Mouse (Mus musculus): ENCODE measurements around the gene Trafd1. TPM values are rescaled to one million over a fixed set of nuclear protein-coding genes. Genes with fewer than 3 reads are reported as not detected.

Gene Trafd1
- polyA plus RNA-seq, 1 experiment: 29.3 TPM

DNA sequence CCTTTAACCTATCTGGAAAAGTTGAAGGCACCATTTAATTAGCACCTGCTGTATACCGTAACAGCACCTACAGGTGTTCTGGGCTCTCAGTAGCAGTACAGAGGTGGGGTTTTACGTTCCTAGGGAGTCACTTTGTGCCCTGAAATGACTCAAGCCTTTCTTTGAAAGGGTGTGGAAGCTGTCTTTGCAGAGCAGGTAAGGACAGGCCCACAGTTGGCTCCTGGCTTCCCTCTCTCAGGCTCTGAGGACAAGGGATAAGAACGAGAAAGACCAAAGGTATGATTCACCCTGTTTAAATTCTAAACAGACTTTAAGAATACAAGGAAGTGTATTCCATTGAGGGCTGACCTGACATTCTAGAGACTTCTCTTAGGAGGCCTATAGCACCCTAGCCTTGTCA lies 8.0 kb upstream of the Trafd1 start:
- Histone ChIP-seq H3K79me2 (ENCODE audit: control insufficient read depth, insufficient read depth) (peaks cover 4% of the 10 kb centered on the region), H3K36me3 (ENCODE audit: control insufficient read depth, insufficient read depth) (no peaks in the 10 kb centered on the region), H3K4me2 (ENCODE audit: low read depth) (no peak overlapping the region), H3K4me3 (no peak overlapping the region), H3K27me3 (ENCODE audit: control insufficient read depth, insufficient read depth, insufficient read length) (no peaks in the 10 kb centered on the region), H3ac (ENCODE audit: control insufficient read depth, insufficient read length) (no peak overlapping the region)
- no peak for TF ChIP-seq USF1 (IDR thresholded peaks at IDR 0.05; ENCODE audit: low read depth)
- no peak for TF ChIP-seq MYOG (IDR thresholded peaks at IDR 0.05; ENCODE audit: control insufficient read depth in 1 of 3, insufficient read depth in 1 of 3, insufficient read length in 2 of 3, low read depth in 2 of 3)
- no peak for TF ChIP-seq TCF3 (IDR thresholded peaks at IDR 0.05; ENCODE audit: insufficient read length, low read depth)
- TF ChIP-seq SRF (IDR thresholded peaks at IDR 0.05; ENCODE audit: control insufficient read depth, insufficient read length, low read depth): no peak
- no peak for TF ChIP-seq MAX (IDR thresholded peaks at IDR 0.05; ENCODE audit: low read depth)
- TF ChIP-seq POLR2A (IDR thresholded peaks at IDR 0.05; ENCODE audit: insufficient read length, low read depth): no peak
- no peak for TF ChIP-seq CEBPB (IDR thresholded peaks at IDR 0.05; ENCODE audit: insufficient read depth, poor library complexity, severe bottlenecking)
- no peak for TF ChIP-seq REST (IDR thresholded peaks at IDR 0.05; ENCODE audit: insufficient read depth, insufficient read length)
- TF ChIP-seq E2F4 (IDR thresholded peaks at IDR 0.05; ENCODE audit: insufficient read depth): no peak
- TF ChIP-seq MYOD1 (IDR thresholded peaks at IDR 0.05; ENCODE audit: control insufficient read depth in 1 of 3, insufficient read length in 2 of 3, low read depth in 2 of 3): no peak
- no peak for TF ChIP-seq TCF12 (IDR thresholded peaks at IDR 0.05; ENCODE audit: insufficient read depth, poor library complexity, severe bottlenecking)
- TF ChIP-seq POLR2AphosphoS2 (IDR thresholded peaks at IDR 0.05; ENCODE audit: insufficient read length, low read depth): no peak

DNA sequence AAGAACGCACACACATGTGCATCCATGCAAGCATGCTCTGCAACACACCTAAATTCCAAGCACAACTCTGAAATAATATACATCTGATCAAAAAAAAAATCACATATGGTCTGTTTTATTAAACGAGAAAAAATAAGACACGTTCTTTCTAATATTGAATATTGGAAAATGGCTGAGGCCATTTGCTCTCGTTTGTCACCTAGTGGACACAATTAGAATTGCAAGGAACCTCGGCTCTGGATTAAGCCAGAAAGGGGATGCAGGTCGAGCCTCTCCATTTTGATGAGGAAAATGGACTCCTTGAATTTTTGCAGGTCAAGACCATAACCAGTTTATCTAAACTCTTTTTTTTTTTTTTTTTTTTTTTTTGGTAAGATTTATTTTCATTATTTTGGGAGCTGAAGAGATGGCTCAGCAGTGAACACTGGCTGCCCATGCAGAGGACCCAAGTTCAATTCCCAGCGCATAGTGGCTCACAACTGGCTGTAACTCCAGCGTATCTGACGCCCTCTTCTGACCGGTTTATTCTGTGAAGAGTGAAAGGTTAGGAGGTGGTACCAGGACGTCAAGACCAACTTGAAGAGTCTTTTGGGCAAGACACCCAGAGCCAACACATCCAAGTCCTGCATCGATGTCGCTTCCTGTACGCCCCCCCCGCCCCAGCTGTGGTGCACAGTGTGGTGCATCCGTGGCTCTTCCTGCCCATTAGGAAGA lies 7.4 kb upstream of the Trafd1 start:
- no peak overlapping the region for H3K4me2 ChIP-seq (ENCODE audit: low read depth)
- H3K27me3 ChIP-seq (ENCODE audit: control insufficient read depth, insufficient read depth, insufficient read length): no peaks in the 10 kb centered on the region
- TF ChIP-seq REST (IDR thresholded peaks at IDR 0.05; ENCODE audit: insufficient read depth, insufficient read length) (no peak), CEBPB (IDR thresholded peaks at IDR 0.05; ENCODE audit: insufficient read depth, poor library complexity, severe bottlenecking) (no peak), MYOG (IDR thresholded peaks at IDR 0.05; ENCODE audit: control insufficient read depth in 1 of 3, insufficient read depth in 1 of 3, insufficient read length in 2 of 3, low read depth in 2 of 3) (no peak), SRF (IDR thresholded peaks at IDR 0.05; ENCODE audit: control insufficient read depth, insufficient read length, low read depth) (no peak), POLR2AphosphoS2 (IDR thresholded peaks at IDR 0.05; ENCODE audit: insufficient read length, low read depth) (no peak), MAX (IDR thresholded peaks at IDR 0.05; ENCODE audit: low read depth) (no peak), TCF3 (IDR thresholded peaks at IDR 0.05; ENCODE audit: insufficient read length, low read depth) (no peak), TCF12 (IDR thresholded peaks at IDR 0.05; ENCODE audit: insufficient read depth, poor library complexity, severe bottlenecking) (no peak), MYOD1 (IDR thresholded peaks at IDR 0.05; ENCODE audit: control insufficient read depth in 1 of 3, insufficient read length in 2 of 3, low read depth in 2 of 3) (no peak)
- no peaks in the 10 kb centered on the region for H3K79me2 ChIP-seq (ENCODE audit: control insufficient read depth, insufficient read depth)
- no peaks in the 10 kb centered on the region for H3K36me3 ChIP-seq (ENCODE audit: control insufficient read depth, insufficient read depth)
- no peak overlapping the region for H3ac ChIP-seq (ENCODE audit: control insufficient read depth, insufficient read length)
- H3K4me3 ChIP-seq: no peak overlapping the region

DNA sequence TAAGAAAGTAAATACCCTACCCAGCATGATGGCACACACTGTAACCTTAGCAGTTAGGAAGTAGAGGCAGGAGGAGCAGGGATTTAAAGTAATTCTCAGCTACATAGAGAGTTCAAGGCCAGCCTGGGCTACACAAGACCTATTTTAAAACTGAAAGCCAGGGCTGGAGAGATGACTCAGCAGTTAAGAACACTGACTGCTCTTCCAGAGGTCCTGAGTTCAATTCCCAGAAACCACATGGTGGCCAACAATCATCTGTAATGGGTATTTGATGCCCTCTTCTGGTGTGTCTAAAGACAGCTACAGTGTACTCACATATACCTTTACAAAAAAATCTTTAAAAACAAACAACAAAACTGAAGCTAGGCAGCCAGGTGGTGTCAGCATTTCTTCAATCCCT lies 4.3 kb upstream of the Trafd1 start:
- Histone ChIP-seq H3K4me3 (no peak overlapping the region), H3K36me3 (ENCODE audit: control insufficient read depth, insufficient read depth) (no peaks in the 10 kb centered on the region), H3ac (ENCODE audit: control insufficient read depth, insufficient read length) (no peak overlapping the region), H3K4me2 (ENCODE audit: low read depth) (no peak overlapping the region), H3K79me2 (ENCODE audit: control insufficient read depth, insufficient read depth) (no peaks in the 10 kb centered on the region), H3K27me3 (ENCODE audit: control insufficient read depth, insufficient read depth, insufficient read length) (no peaks in the 10 kb centered on the region)
- TF ChIP-seq MAX (IDR thresholded peaks at IDR 0.05; ENCODE audit: low read depth) (no peak), E2F4 (IDR thresholded peaks at IDR 0.05; ENCODE audit: insufficient read depth) (no peak), REST (IDR thresholded peaks at IDR 0.05; ENCODE audit: insufficient read depth, insufficient read length) (no peak), SRF (IDR thresholded peaks at IDR 0.05; ENCODE audit: control insufficient read depth, insufficient read length, low read depth) (no peak), TCF12 (IDR thresholded peaks at IDR 0.05; ENCODE audit: insufficient read depth, poor library complexity, severe bottlenecking) (no peak), POLR2AphosphoS2 (IDR thresholded peaks at IDR 0.05; ENCODE audit: insufficient read length, low read depth) (no peak), POLR2A (IDR thresholded peaks at IDR 0.05; ENCODE audit: insufficient read length, low read depth) (no peak), USF1 (IDR thresholded peaks at IDR 0.05; ENCODE audit: low read depth) (no peak), MYOD1 (IDR thresholded peaks at IDR 0.05; ENCODE audit: control insufficient read depth in 1 of 3, insufficient read length in 2 of 3, low read depth in 2 of 3) (no peak), MYOG (IDR thresholded peaks at IDR 0.05; ENCODE audit: control insufficient read depth in 1 of 3, insufficient read depth in 1 of 3, insufficient read length in 2 of 3, low read depth in 2 of 3) (no peak), TCF3 (IDR thresholded peaks at IDR 0.05; ENCODE audit: insufficient read length, low read depth) (no peak), CEBPB (IDR thresholded peaks at IDR 0.05; ENCODE audit: insufficient read depth, poor library complexity, severe bottlenecking) (no peak)

DNA sequence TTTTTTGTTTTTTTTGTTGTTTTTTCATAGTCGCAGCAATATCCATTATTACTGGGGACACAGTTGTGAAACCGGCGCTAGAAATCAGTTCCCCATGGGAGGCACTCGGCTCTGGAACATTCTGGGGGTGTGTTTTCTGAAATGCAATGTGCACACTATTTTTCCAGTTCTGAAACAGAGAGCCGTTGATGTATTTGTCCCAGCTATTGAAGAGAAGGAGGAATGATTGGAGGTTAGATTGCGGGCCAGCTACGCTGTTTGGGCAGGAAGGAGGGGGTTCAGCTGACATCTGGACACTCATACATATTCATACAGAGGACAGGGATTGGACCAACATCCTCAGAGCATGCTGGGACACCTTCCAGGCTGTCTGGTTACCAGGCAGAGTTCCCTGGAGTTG lies 3.7 kb upstream of the Trafd1 start:
- no peak for TF ChIP-seq USF1 (IDR thresholded peaks at IDR 0.05; ENCODE audit: low read depth)
- TF ChIP-seq MYOG (IDR thresholded peaks at IDR 0.05; ENCODE audit: control insufficient read depth in 1 of 3, insufficient read depth in 1 of 3, insufficient read length in 2 of 3, low read depth in 2 of 3): no peak
- TF ChIP-seq SRF (IDR thresholded peaks at IDR 0.05; ENCODE audit: control insufficient read depth, insufficient read length, low read depth): no peak
- Histone ChIP-seq H3K27me3 (ENCODE audit: control insufficient read depth, insufficient read depth, insufficient read length) (no peaks in the 10 kb centered on the region), H3K4me3 (no peak overlapping the region), H3ac (ENCODE audit: control insufficient read depth, insufficient read length) (no peak overlapping the region), H3K79me2 (ENCODE audit: control insufficient read depth, insufficient read depth) (no peaks in the 10 kb centered on the region), H3K36me3 (ENCODE audit: control insufficient read depth, insufficient read depth) (no peaks in the 10 kb centered on the region), H3K4me2 (ENCODE audit: low read depth) (no peak overlapping the region)

DNA sequence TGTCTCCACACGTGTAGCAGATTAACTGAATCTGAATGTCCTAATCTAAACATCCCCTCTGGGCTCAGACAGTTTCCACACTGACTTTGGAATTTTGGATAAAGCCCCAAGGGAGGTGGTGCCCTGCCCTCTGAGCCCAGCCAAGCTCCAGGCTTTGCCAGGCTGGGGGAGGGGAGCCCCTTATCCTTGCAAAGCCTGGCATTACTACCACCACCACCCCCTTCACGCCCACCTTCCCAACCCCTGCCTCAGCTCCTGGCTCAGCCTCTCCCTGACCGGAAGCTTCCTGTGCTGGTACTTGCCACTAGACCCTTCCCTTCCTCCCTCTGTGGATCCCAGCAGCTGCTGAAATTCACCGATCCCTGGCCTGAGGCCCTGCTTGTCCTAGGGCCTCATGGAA lies 1.7 kb upstream of the Trafd1 start:
- no peak for TF ChIP-seq TCF12 (IDR thresholded peaks at IDR 0.05; ENCODE audit: insufficient read depth, poor library complexity, severe bottlenecking)
- no peak for TF ChIP-seq REST (IDR thresholded peaks at IDR 0.05; ENCODE audit: insufficient read depth, insufficient read length)
- no peak for TF ChIP-seq MAX (IDR thresholded peaks at IDR 0.05; ENCODE audit: low read depth)
- TF ChIP-seq USF1 (IDR thresholded peaks at IDR 0.05; ENCODE audit: low read depth): no peak
- no peak for TF ChIP-seq CEBPB (IDR thresholded peaks at IDR 0.05; ENCODE audit: insufficient read depth, poor library complexity, severe bottlenecking)
- Histone ChIP-seq H3K4me2 (ENCODE audit: low read depth) (peak overlapping the region; percentile 77), H3K36me3 (ENCODE audit: control insufficient read depth, insufficient read depth) (no peaks in the 10 kb centered on the region), H3K79me2 (ENCODE audit: control insufficient read depth, insufficient read depth) (no peaks in the 10 kb centered on the region), H3K4me3 (no peak overlapping the region), H3ac (ENCODE audit: control insufficient read depth, insufficient read length) (no peak overlapping the region), H3K27me3 (ENCODE audit: control insufficient read depth, insufficient read depth, insufficient read length) (no peaks in the 10 kb centered on the region)
